Mouse (Mus musculus) liver, adult 2 months (tissue): ENCODE measurements at regions not wholly inside any gene's neighbourhood (a gene's known extent, or its start where the extent isn't known, plus 50 kb on each side); places are given as distances from the start of the nearest gene placed in this dataset.

Source experiments
- CTCF ChIP-seq: fragments of 200-500 bp; IDR thresholded peaks from 2 replicates; pipeline ENCODE4 v1.5.1; 2011; ENCODE audit warnings: low read depth, low read length, control low read depth
- POLR2A ChIP-seq: fragments of 200-500 bp; IDR thresholded peaks from 2 replicates; pipeline ENCODE4 v1.6.1; 2011; ENCODE audit warnings: low read length, control low read depth; ENCODE audit not compliant: insufficient read depth; ENCODE audit errors: extremely low read depth

- TF ChIP-seq POLR2A (no peak), CTCF (no peak)
These were observed 156.7 kb upstream of the Cnr1 start for GRCm38 (mm10) chr4:33767721-33768120.
